In genomic region chr17:23199856-23200255, GRCm38 (mm10) we compare ENCODE assay signal across 8 mouse cellular contexts. TPM values are rescaled to one million over a fixed set of nuclear protein-coding genes. Genes with fewer than 3 reads are reported as not detected.
DNase-seq lines count a peak whose midpoint lies in the region; ATAC-seq and TF ChIP-seq lines count a peak whose summit lies in the region.
"Not testable (repeated sequence)": the region's sequence is repeated elsewhere in the genome, so short reads cannot be mapped to it uniquely, and the experiment has no call there.

No protein-coding gene starts in this region.

- not testable (repeated sequence) for TF ChIP-seq EP300 in liver, postnatal 0 days (IDR thresholded peaks at IDR 0.05; ENCODE audit: low read depth)

- not testable (repeated sequence) for H3K36me3 ChIP-seq in ES-E14 (ENCODE audit: control insufficient read depth, insufficient read depth, low read length, poor library complexity, severe bottlenecking); intestine, postnatal 0 days (ENCODE audit: control insufficient read depth, insufficient read depth); liver, postnatal 0 days (replicated peaks; ENCODE audit: insufficient read depth, low read length); midbrain, postnatal 0 days (ENCODE audit: insufficient read depth, low read length)

- not testable (repeated sequence) for H3K4me3 ChIP-seq in ES-E14 (ENCODE audit: insufficient read depth in 1 of 2, low read depth in 1 of 2, low read length in 2 of 2, poor library complexity in 1 of 2, severe bottlenecking in 1 of 2); intestine, postnatal 0 days (ENCODE audit: low read depth, low read length); liver, postnatal 0 days (ENCODE audit: low read depth, low read length); midbrain, postnatal 0 days (ENCODE audit: low read depth, low read length)

- not testable (repeated sequence) for ATAC-seq in intestine, postnatal 0 days; liver, postnatal 0 days; midbrain, postnatal 0 days (ENCODE audit: low FRiP score)

- not testable (repeated sequence) for H3K9me3 ChIP-seq in ES-E14 (ENCODE audit: control insufficient read depth, insufficient read depth, low read depth, low read length); intestine, postnatal 0 days (ENCODE audit: control insufficient read depth); liver, postnatal 0 days (ENCODE audit: low read length); midbrain, postnatal 0 days (ENCODE audit: low read length)

- H3K4me1 ChIP-seq in ES-E14 (ENCODE audit: control insufficient read depth in 2 of 2, insufficient read depth in 2 of 2, low read length in 2 of 2, poor library complexity in 1 of 2); intestine, postnatal 0 days (replicated peaks; ENCODE audit: control insufficient read depth, insufficient read depth, low read length); liver, postnatal 0 days (ENCODE audit: insufficient read depth); midbrain, postnatal 0 days (ENCODE audit: insufficient read depth, low read length): not testable (repeated sequence)

- H3K9ac ChIP-seq in ES-E14 (ENCODE audit: insufficient read depth, low read depth, low read length, poor library complexity, severe bottlenecking); intestine, postnatal 0 days (ENCODE audit: low read depth, low read length); liver, postnatal 0 days (replicated peaks); midbrain, postnatal 0 days (replicated peaks; ENCODE audit: low read length, poor library complexity, severe bottlenecking): not testable (repeated sequence)

- DNase-seq in ES-E14 (ENCODE audit: low read depth, low spot score): peak; percentile 8
- peak; percentile 16 for DNase-seq in adrenal gland, postnatal 10 days
- DNase-seq in embryo, embryonic 10.5 days (ENCODE audit: low spot score): peak; percentile 49
- DNase-seq in heart, adult 18-20 months: peak; percentile 2 to 18
- DNase-seq in liver, postnatal 0 days: peak; percentile 17
- DNase-seq in midbrain, postnatal 0 days (ENCODE audit: low spot score): peak; percentile 17
- DNase-seq in thymus, postnatal 4 days: peak; percentile 18

- H3K27me3 ChIP-seq in intestine, postnatal 0 days (replicated peaks; ENCODE audit: control insufficient read depth, insufficient read depth, low read length); liver, postnatal 0 days (ENCODE audit: insufficient read depth, low read length); midbrain, postnatal 0 days (ENCODE audit: insufficient read depth, low read length): not testable (repeated sequence)

- 0% methylated on average over 1 of the region's 1 CpGs for WGBS in intestine, postnatal 0 days
- WGBS in liver, postnatal 0 days (ENCODE audit: insufficient replicate concordance): 3% methylated on average over 1 of the region's 1 CpGs
- WGBS in midbrain, postnatal 0 days: 3% methylated on average over 1 of the region's 1 CpGs

- H3K4me2 ChIP-seq in intestine, postnatal 0 days (replicated peaks; ENCODE audit: low read depth); liver, postnatal 0 days (ENCODE audit: low read depth, low read length); midbrain, postnatal 0 days (ENCODE audit: low read depth, low read length, poor library complexity, severe bottlenecking): not testable (repeated sequence)

- H3K27ac ChIP-seq in ES-E14 (ENCODE audit: insufficient read depth, low read depth, low read length, poor library complexity, severe bottlenecking); intestine, postnatal 0 days (ENCODE audit: low read depth, low read length); liver, postnatal 0 days (ENCODE audit: low read depth); midbrain, postnatal 0 days (ENCODE audit: low read depth, low read length): not testable (repeated sequence)

- in situ Hi-C loops in ES-E14 (cut with MboI; ENCODE audit: low sequenced_read_pairs in 2 of 2, unreplicated experiment in 2 of 2): not testable (repeated sequence)

- TF ChIP-seq CTCF in intestine, postnatal 0 days (IDR thresholded peaks at IDR 0.05; ENCODE audit: low read depth): peak; percentile 75
- TF ChIP-seq CTCF in liver, postnatal 0 days (IDR thresholded peaks at IDR 0.05; ENCODE audit: low read depth): peak; percentile 63
- TF ChIP-seq CTCF in midbrain, postnatal 0 days (IDR thresholded peaks at IDR 0.05): peak; percentile 71

TF ChIP-seq in ES-E14, 5 proteins besides CTCF, POLR2A, EP300 and RAD21:
- TF ChIP-seq ZC3H11A (IDR thresholded peaks at IDR 0.05; ENCODE audit: borderline replicate concordance, low read depth, low read length): peak; percentile 37; the same call in 1 of the 2 replicates

RNA-seq across cellular contexts. Expression of gene Zfp40, which starts 6.8 kb away (rescaled TPM):
- total RNA-seq in ES-E14 (2012; rRNA removed): 3.7 and 5.4 TPM in 2 replicates
- total RNA-seq in adrenal gland, postnatal 10 days (2021): 10 to 100 TPM in 1 of 2 experiments, 1 to 10 TPM in 1; 5.8 to 12.8 TPM
- 1 to 10 TPM; 3.1 to 3.4 TPM for total RNA-seq in heart, adult 18-20 months (2021)
- 3.2 and 4.1 TPM in 2 replicates for polyA plus RNA-seq in intestine, postnatal 0 days (2015; fragmentation: Nextera tagmentation; extraction: Ambion mirVana)
- polyA plus RNA-seq in liver, postnatal 0 days (2015; fragmentation: Nextera tagmentation; extraction: Ambion mirVana): 1.4 and 2.0 TPM in 2 replicates
- total RNA-seq in midbrain, postnatal 0 days (2014; rRNA removed): 21.0 and 22.1 TPM in 2 replicates
- 19.8 TPM in 2 replicates for polyA plus RNA-seq in midbrain, postnatal 0 days (2015; fragmentation: Nextera tagmentation; extraction: Ambion mirVana)
